Mouse (Mus musculus) ES-E14 (cell line): Measurements from ENCODE around the gene Gpatch2.

ENCODE experiments used
- CHD2 ChIP-seq: IDR thresholded peaks from 2 replicates; pipeline ENCODE4 v1.6.1; 2014; ENCODE audit warnings: mild to moderate bottlenecking, low read depth, low read length, inconsistent platforms
- HCFC1 ChIP-seq: IDR thresholded peaks from 2 replicates; pipeline ENCODE4 v1.6.1; 2012; ENCODE audit warnings: low read length, inconsistent platforms, borderline replicate concordance; ENCODE audit not compliant: insufficient read depth
- MAFK ChIP-seq: IDR thresholded peaks from 2 replicates; pipeline ENCODE4 v1.6.1; 2014; ENCODE audit warnings: mild to moderate bottlenecking, low read depth, low read length, inconsistent platforms; ENCODE audit not compliant: insufficient read depth
- ZC3H11A ChIP-seq: IDR thresholded peaks from 2 replicates; pipeline ENCODE4 v1.6.1; 2012; ENCODE audit warnings: low read depth, mild to moderate bottlenecking, inconsistent platforms, low read length, borderline replicate concordance
- ZNF384 ChIP-seq: IDR thresholded peaks from 2 replicates; pipeline ENCODE4 v1.6.1; 2012; ENCODE audit warnings: low read depth, low read length, inconsistent platforms

GRCm38 (mm10) chr1:187292395-187292749, 77.1 kb downstream of the Gpatch2 start:
- no peak for TF ChIP-seq MAFK
- TF ChIP-seq CHD2 = no peak
- no peak for TF ChIP-seq HCFC1
- TF ChIP-seq ZC3H11A = no peak
- no peak for TF ChIP-seq ZNF384
